Mouse (Mus musculus): ENCODE data around the gene Hal. TPM values are rescaled to one million over a fixed set of nuclear protein-coding genes. Genes with fewer than 3 reads are reported as not detected.

Gene Hal
- polyA plus RNA-seq, 1 experiment from 2014 or later: not detected

GRCm38 (mm10) chr10:93518186-93518585, 29.6 kb downstream of the Hal start:
- Histone ChIP-seq H3K36me3 (no peaks in the 10 kb centered on the region), H3K27me3 (no peaks in the 10 kb centered on the region), H3K9ac (replicated peaks) (no peak overlapping the region), H3K4me3 (no peak overlapping the region), H3K9me3 (no peaks in the 10 kb centered on the region), H3K4me2 (replicated peaks) (no peak overlapping the region), H3K4me1 (0 out of 2 replicates have a peak, but pooled peaks cover 3% of the 10 kb centered on the region), H3K27ac (replicated peaks) (no peak overlapping the region)
- ATAC-seq (replicated peaks): no peak
- 83% methylated on average over 4 of the region's 4 CpGs for WGBS

GRCm38 (mm10) chr10:93518620-93519019, 30.1 kb downstream of the Hal start:
- no peak overlapping the region for H3K27ac ChIP-seq (replicated peaks)
- 0 out of 2 replicates have a peak, but pooled peaks cover 3% of the 10 kb centered on the region for H3K4me1 ChIP-seq
- no peaks in the 10 kb centered on the region for H3K27me3 ChIP-seq
- ATAC-seq (replicated peaks): no peak
- 85% methylated on average over 2 of the region's 2 CpGs for WGBS
- no peaks in the 10 kb centered on the region for H3K9me3 ChIP-seq
- no peak overlapping the region for H3K4me2 ChIP-seq (replicated peaks)
- no peak overlapping the region for H3K4me3 ChIP-seq
- no peak overlapping the region for H3K9ac ChIP-seq (replicated peaks)
- no peaks in the 10 kb centered on the region for H3K36me3 ChIP-seq

- Histone ChIP-seq H3K27ac (replicated peaks) (no peak overlapping the region), H3K4me3 (no peak overlapping the region), H3K36me3 (no peaks in the 10 kb centered on the region), H3K4me1 (0 out of 2 replicates have a peak, but pooled peaks cover 3% of the 10 kb centered on the region), H3K4me2 (replicated peaks) (no peak overlapping the region), H3K9ac (replicated peaks) (no peak overlapping the region), H3K27me3 (no peaks in the 10 kb centered on the region), H3K9me3 (no peaks in the 10 kb centered on the region)
- 94% methylated on average over 8 of the region's 8 CpGs for WGBS
- no peak for ATAC-seq (replicated peaks)
Observed at GRCm38 (mm10) chr10:93519159-93519558, 30.6 kb downstream of the Hal start.

GRCm38 (mm10) chr10:93519756-93520155, 31.2 kb downstream of the Hal start:
- no peak for ATAC-seq (replicated peaks)
- Histone ChIP-seq H3K4me2 (replicated peaks) (no peak overlapping the region), H3K27me3 (no peaks in the 10 kb centered on the region), H3K4me3 (no peak overlapping the region), H3K36me3 (no peaks in the 10 kb centered on the region), H3K9me3 (no peaks in the 10 kb centered on the region), H3K27ac (replicated peaks) (no peak overlapping the region), H3K9ac (replicated peaks) (no peak overlapping the region), H3K4me1 (0 out of 2 replicates have a peak, but pooled peaks cover 3% of the 10 kb centered on the region)
- 93% methylated on average over 5 of the region's 5 CpGs for WGBS

- Histone ChIP-seq H3K4me3 (no peak overlapping the region), H3K9ac (replicated peaks) (no peak overlapping the region), H3K4me2 (replicated peaks) (no peak overlapping the region), H3K27me3 (no peaks in the 10 kb centered on the region), H3K9me3 (no peaks in the 10 kb centered on the region), H3K4me1 (0 out of 2 replicates have a peak, but pooled peaks cover 2% of the 10 kb centered on the region), H3K27ac (replicated peaks) (no peak overlapping the region), H3K36me3 (no peaks in the 10 kb centered on the region)
- 70% methylated on average over 4 of the region's 4 CpGs for WGBS
- ATAC-seq (replicated peaks): no peak
Observed at GRCm38 (mm10) chr10:93520994-93521393, 32.4 kb downstream of the Hal start.

- no peaks in the 10 kb centered on the region for H3K27me3 ChIP-seq
- H3K9me3 ChIP-seq: no peaks in the 10 kb centered on the region; the same call in 1 of the 2 replicates
- H3K27ac ChIP-seq (replicated peaks): no peak overlapping the region
- H3K9ac ChIP-seq (replicated peaks): no peak overlapping the region
- no peaks in the 10 kb centered on the region for H3K4me1 ChIP-seq
- whole genome bisulfite sequencing: 83% methylated on average over 1 of the region's 1 CpGs
- H3K36me3 ChIP-seq: no peaks in the 10 kb centered on the region
- no peak overlapping the region for H3K4me3 ChIP-seq
- H3K4me2 ChIP-seq (replicated peaks): no peak overlapping the region
- ATAC-seq (replicated peaks): no peak
Observed at GRCm38 (mm10) chr10:93525329-93525728, 36.8 kb downstream of the Hal start.

- H3K4me2 ChIP-seq (replicated peaks): no peak overlapping the region
Observed at GRCm38 (mm10) chr10:93538287-93538686, 49.7 kb downstream of the Hal start.

GRCm38 (mm10) chr10:93538818-93539217, 50.2 kb downstream of the Hal start:
- H3K9ac ChIP-seq (replicated peaks): no peak overlapping the region
- H3K4me3 ChIP-seq: no peak overlapping the region
- no peaks in the 10 kb centered on the region for H3K36me3 ChIP-seq
- no peaks in the 10 kb centered on the region for H3K9me3 ChIP-seq
- no peak overlapping the region for H3K4me2 ChIP-seq (replicated peaks)
- peaks cover 15% of the 10 kb centered on the region for H3K4me1 ChIP-seq
- H3K27ac ChIP-seq (replicated peaks): no peak overlapping the region
- ATAC-seq (replicated peaks): no peak
- H3K27me3 ChIP-seq: peaks cover 4% of the 10 kb centered on the region; the same call in 1 of the 2 replicates
- WGBS: 80% methylated on average over 6 of the region's 6 CpGs

More at GRCm38 (mm10) chr10:93538287-93538686, 49.7 kb downstream of the Hal start:
- 85% methylated on average over 2 of the region's 2 CpGs for WGBS
- Histone ChIP-seq H3K4me1 (peaks cover 15% of the 10 kb centered on the region), H3K27me3 (peaks cover 4% of the 10 kb centered on the region; the same call in 1 of the 2 replicates), H3K36me3 (no peaks in the 10 kb centered on the region), H3K27ac (replicated peaks) (no peak overlapping the region), H3K9me3 (no peaks in the 10 kb centered on the region), H3K4me3 (no peak overlapping the region), H3K9ac (replicated peaks) (no peak overlapping the region)
- ATAC-seq (replicated peaks): no peak

- Histone ChIP-seq H3K4me1 (peaks cover 12% of the 10 kb centered on the region), H3K36me3 (no peaks in the 10 kb centered on the region), H3K27me3 (no peaks in the 10 kb centered on the region; the same call in 1 of the 2 replicates), H3K27ac (replicated peaks) (no peak within 1 kb of the TSS), H3K9ac (replicated peaks) (peak within 1 kb of the TSS; percentile 22; the same call in 1 of the 2 replicates), H3K4me3 (peak within 1 kb of the TSS; percentile 41), H3K9me3 (no peaks in the 10 kb centered on the region), H3K4me2 (replicated peaks) (peak within 1 kb of the TSS; percentile 77)
- peak; percentile 92 for ATAC-seq (replicated peaks)
- WGBS: 3% methylated on average over 35 of the region's 35 CpGs
Observed at GRCm38 (mm10) chr10:93539775-93540430, 51.3 kb downstream of the Hal start, which contains the start of gene Amdhd1. Gene Amdhd1, minus strand, starts transcription at chr10:93540033.

- no peaks in the 10 kb centered on the region for H3K36me3 ChIP-seq
- ATAC-seq (replicated peaks): no peak; the same call in 1 of the 2 replicates
- WGBS: 57% methylated on average over 17 of the region's 17 CpGs
Observed at GRCm38 (mm10) chr10:93540431-93541210, 52.1 kb downstream of the Hal start, which contains the start of gene Ccdc38. Gene Ccdc38, plus strand, starts transcription at chr10:93540632.

GRCm38 (mm10) chr10:93541585-93541984, 53.0 kb downstream of the Hal start:
- H3K36me3 ChIP-seq: no peaks in the 10 kb centered on the region
- 91% methylated on average over 1 of the region's 1 CpGs for WGBS
- H3K4me2 ChIP-seq (replicated peaks): no peak overlapping the region
- peaks cover 12% of the 10 kb centered on the region for H3K4me1 ChIP-seq
- H3K27ac ChIP-seq (replicated peaks): no peak overlapping the region
- H3K9ac ChIP-seq (replicated peaks): no peak overlapping the region
- H3K27me3 ChIP-seq: no peaks in the 10 kb centered on the region; the same call in 1 of the 2 replicates
- no peak for ATAC-seq (replicated peaks)
- no peak overlapping the region for H3K4me3 ChIP-seq
- H3K9me3 ChIP-seq: no peaks in the 10 kb centered on the region

More at GRCm38 (mm10) chr10:93540431-93541210, 52.1 kb downstream of the Hal start, which contains the start of gene Ccdc38:
- peaks cover 12% of the 10 kb centered on the region for H3K4me1 ChIP-seq
- no peaks in the 10 kb centered on the region; the same call in 1 of the 2 replicates for H3K27me3 ChIP-seq
- H3K4me3 ChIP-seq: peak within 1 kb of the TSS; percentile 41
- H3K9ac ChIP-seq (replicated peaks): peak within 1 kb of the TSS; percentile 22; the same call in 1 of the 2 replicates
- no peaks in the 10 kb centered on the region for H3K9me3 ChIP-seq
- H3K4me2 ChIP-seq (replicated peaks): peak within 1 kb of the TSS; percentile 77
- H3K27ac ChIP-seq (replicated peaks): no peak within 1 kb of the TSS

- WGBS: 43% methylated on average over 4 of the region's 4 CpGs
- no peak overlapping the region for H3K27ac ChIP-seq (replicated peaks)
- ATAC-seq (replicated peaks): no peak
- no peaks in the 10 kb centered on the region for H3K9me3 ChIP-seq
- no peak overlapping the region for H3K9ac ChIP-seq (replicated peaks)
- peaks cover 12% of the 10 kb centered on the region for H3K4me1 ChIP-seq
- no peaks in the 10 kb centered on the region for H3K36me3 ChIP-seq
- H3K4me2 ChIP-seq (replicated peaks): no peak overlapping the region
- H3K27me3 ChIP-seq: no peaks in the 10 kb centered on the region; the same call in 1 of the 2 replicates
- no peak overlapping the region for H3K4me3 ChIP-seq
Observed at GRCm38 (mm10) chr10:93542356-93542755, 53.8 kb downstream of the Hal start.
